Mouse (Mus musculus): ENCODE measurements around the gene Tcte1.

The Tcte1 gene

DNA sequence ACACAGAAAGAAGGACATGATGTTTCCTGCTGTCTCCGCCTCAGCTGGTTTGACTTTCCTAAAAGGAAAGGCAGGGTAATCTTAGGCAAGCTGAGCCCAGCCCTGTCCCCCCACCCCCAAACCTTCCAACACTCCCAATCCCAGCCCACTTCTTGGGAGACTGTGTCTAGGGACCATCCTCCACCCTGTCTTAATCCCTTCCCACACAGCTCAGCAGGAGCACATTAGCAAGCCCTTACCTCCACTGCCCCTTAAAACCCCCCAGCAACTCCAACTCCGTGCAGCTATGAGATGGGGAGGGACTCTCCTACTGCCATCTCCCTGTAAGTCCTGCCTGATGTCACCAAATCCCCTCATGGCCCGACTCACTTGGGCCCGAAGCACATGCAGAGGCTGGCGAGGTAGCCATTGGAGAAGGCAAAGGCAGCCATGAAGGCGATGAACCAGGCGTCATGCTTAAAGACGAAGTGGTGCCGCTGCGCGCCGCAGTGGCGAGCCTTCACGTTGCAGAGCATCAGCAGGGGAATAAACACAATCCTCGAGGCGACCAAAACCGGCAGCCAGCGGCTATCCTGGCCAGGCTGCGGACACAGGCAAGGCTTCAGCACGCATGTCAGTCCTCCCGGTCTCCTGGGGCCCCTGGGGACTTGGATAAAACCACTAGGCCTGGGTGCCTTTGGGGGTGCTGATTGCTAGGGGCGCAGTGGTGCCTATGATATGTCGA, 62.7 kb downstream of the Tcte1 start:
- no peak for DNase-seq (ENCODE audit: low spot score)

GRCm38 (mm10) chr17:45586449-45586837, 63.2 kb downstream of the Tcte1 start:
- DNase-seq (ENCODE audit: low spot score), result no peak

DNA sequence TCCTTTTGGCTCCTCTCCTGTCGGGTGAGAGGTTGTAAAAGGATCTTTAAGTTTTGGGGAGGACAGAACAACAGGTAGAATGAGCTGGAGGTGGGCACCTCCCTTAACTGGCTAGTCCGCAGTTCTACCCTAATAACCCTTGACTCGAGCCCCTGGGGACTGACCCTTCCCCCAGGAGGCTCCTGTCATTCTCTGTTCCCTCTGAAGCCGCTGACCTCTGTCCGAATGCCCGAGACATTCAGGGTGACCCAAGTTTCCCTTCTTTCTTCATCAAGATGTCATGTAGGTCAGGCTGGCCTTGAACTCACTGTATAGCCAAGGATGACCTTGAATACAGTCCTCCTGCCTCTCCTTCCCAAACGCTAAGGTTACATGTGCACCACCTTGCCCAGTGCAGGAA, 65.1 kb downstream of the Tcte1 start:
- no peak for DNase-seq (ENCODE audit: low spot score)

GRCm38 (mm10) chr17:45589236-45589635, 66.0 kb downstream of the Tcte1 start:
- no peak for DNase-seq (ENCODE audit: low spot score)

GRCm38 (mm10) chr17:45589844-45590243, 66.6 kb downstream of the Tcte1 start:
- no peak for DNase-seq (ENCODE audit: low spot score)

DNA sequence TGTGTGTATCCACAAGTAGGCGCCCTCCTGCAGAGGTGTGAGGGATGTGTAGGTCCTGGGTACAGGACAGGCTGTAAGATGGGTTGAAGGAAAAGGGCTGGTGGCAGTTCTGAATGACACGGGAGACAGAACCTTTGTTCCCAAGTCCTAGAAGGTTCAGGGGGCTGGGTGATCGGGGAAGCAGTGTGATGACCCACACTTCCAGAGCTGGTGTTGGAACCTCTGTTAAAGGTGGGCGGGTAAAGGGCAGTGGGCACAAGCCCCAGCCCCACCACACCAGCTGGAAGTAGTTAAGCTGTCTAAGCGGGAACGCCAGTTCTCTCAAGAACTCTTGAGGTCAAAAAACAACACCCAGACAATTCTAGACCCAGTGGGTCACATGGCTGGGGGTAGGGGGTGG, 67.2 kb downstream of the Tcte1 start:
- DNase-seq (ENCODE audit: low spot score), result no peak

- no peak for DNase-seq (ENCODE audit: low spot score)
Measured at GRCm38 (mm10) chr17:45591701-45592605, 68.7 kb downstream of the Tcte1 start.
